13 mouse cellular contexts compared by ENCODE assay signal in the genomic region with DNA sequence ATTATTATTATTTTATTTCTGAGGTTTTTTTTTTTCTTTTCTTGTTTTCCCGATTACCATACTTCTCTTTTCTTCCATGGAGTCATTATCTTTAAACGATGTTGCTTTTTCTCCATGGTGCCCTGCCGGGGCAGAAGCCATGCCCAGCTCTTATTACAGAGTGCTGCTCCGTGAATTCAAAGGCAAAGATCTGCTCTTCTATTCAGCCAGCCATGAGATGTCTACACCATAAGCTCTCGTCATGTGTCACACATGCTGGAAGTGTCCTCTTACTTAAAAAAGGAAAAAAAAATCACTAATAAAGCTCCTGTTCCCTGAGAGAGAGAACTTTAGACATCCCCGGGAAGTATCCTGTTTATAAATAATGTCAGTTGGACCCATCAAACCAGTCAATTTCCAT.
DNase-seq lines count a peak whose midpoint lies in the region; ATAC-seq and TF ChIP-seq lines count a peak whose summit lies in the region.
"Had no signal": no experiment of that assay in that cellular context is flagged by ENCODE, and none has a peak within 500 bp of the region (broad histone marks: within the 10 kb centered on the region; RNA-seq: fewer than 3 reads in every experiment).

No protein-coding gene starts in this region.

- no peak for ATAC-seq in heart, embryonic 16.5 days (replicated peaks; ENCODE audit: extremely low read depth, insufficient read depth, low FRiP score)
- ATAC-seq in kidney, postnatal 0 days (replicated peaks; ENCODE audit: low FRiP score, low read depth): no peak
- ATAC-seq: CD4-positive, CD25-positive, alpha-beta regulatory T cell, adult 4 months; forebrain, embryonic 16.5 days had no signal

- no peak for TF ChIP-seq CTCF in gastrocnemius, adult 2 months (IDR thresholded peaks at IDR 0.05)
- TF ChIP-seq CTCF in kidney, postnatal 0 days (IDR thresholded peaks at IDR 0.05; ENCODE audit: low read depth): no peak

- no peak overlapping the region for H3K9ac ChIP-seq in heart, embryonic 16.5 days (ENCODE audit: low read length)
- H3K9ac ChIP-seq in kidney, postnatal 0 days (ENCODE audit: low read depth, low read length): no peak overlapping the region
- H3K9ac ChIP-seq: embryonic facial prominence, embryonic 12.5 days; limb, embryonic 12.5 days had no signal

- intact Hi-C loops in gastrocnemius, adult 2 months (cut with DNase I): loop anchor here (2.0 to 10.0 kb wide), 3 partner anchors 39 to 59 kb away; no protein-coding TSS in a partner anchor

- H3K27ac ChIP-seq in gastrocnemius, adult 2 months: peak overlapping the region; percentile 95
- H3K27ac ChIP-seq in heart, embryonic 16.5 days (ENCODE audit: low read length): peak overlapping the region; percentile 72
- peak overlapping the region; percentile 60 for H3K27ac ChIP-seq in kidney, postnatal 0 days
- peak overlapping the region; percentile 55 for H3K27ac ChIP-seq in brown adipose tissue, adult 24 weeks (replicated peaks; ENCODE audit: low read depth, low read length)
- H3K27ac ChIP-seq: limb, embryonic 12.5 days had no signal

- H3K36me3 ChIP-seq in heart, embryonic 16.5 days (ENCODE audit: control insufficient read depth, insufficient read depth): peaks cover 3% of the 10 kb centered on the region; the same call in 1 of the 2 replicates
- no peaks in the 10 kb centered on the region for H3K36me3 ChIP-seq in kidney, postnatal 0 days (ENCODE audit: insufficient read depth, low read length)

- H3K27me3 ChIP-seq in heart, embryonic 16.5 days (ENCODE audit: control insufficient read depth, insufficient read depth, low read length): no peaks in the 10 kb centered on the region
- H3K27me3 ChIP-seq in kidney, postnatal 0 days (ENCODE audit: insufficient read depth, low read length): no peaks in the 10 kb centered on the region
- H3K27me3 ChIP-seq: embryonic facial prominence, embryonic 12.5 days; limb, embryonic 12.5 days; Patski had no signal

- peaks cover 54% of the 10 kb centered on the region for H3K4me1 ChIP-seq in heart, embryonic 16.5 days (ENCODE audit: control insufficient read depth, insufficient read depth, low read length)
- H3K4me1 ChIP-seq in kidney, postnatal 0 days (replicated peaks; ENCODE audit: insufficient read depth, low read length): peaks cover 26% of the 10 kb centered on the region
- peaks cover 45% of the 10 kb centered on the region for H3K4me1 ChIP-seq in brown adipose tissue, adult 24 weeks (ENCODE audit: control insufficient read depth, insufficient read depth, insufficient read length, low read length)

- 69% methylated on average over 6 of the region's 6 CpGs for WGBS in heart, embryonic 16.5 days
- 42% methylated on average over 6 of the region's 6 CpGs for WGBS in kidney, postnatal 0 days

- no peak overlapping the region for H3K4me2 ChIP-seq in heart, embryonic 16.5 days (ENCODE audit: low read depth, low read length)
- no peak overlapping the region for H3K4me2 ChIP-seq in kidney, postnatal 0 days (ENCODE audit: low read length)
- H3K4me2 ChIP-seq: embryonic facial prominence, embryonic 12.5 days; limb, embryonic 12.5 days had no signal

- no peaks in the 10 kb centered on the region for H3K9me3 ChIP-seq in heart, embryonic 16.5 days (replicated peaks; ENCODE audit: control insufficient read depth, low read length)
- H3K9me3 ChIP-seq in kidney, postnatal 0 days (replicated peaks; ENCODE audit: low read length): no peaks in the 10 kb centered on the region
- H3K9me3 ChIP-seq: embryonic facial prominence, embryonic 12.5 days; limb, embryonic 12.5 days had no signal

- no peak for DNase-seq in gastrocnemius, adult 2 months
- DNase-seq in gastrocnemius, adult 8-10 months (ENCODE audit: low spot score in 2 of 2): no peak
- DNase-seq in heart, postnatal 4 days: no peak
- peak; percentile 54 for DNase-seq in kidney, postnatal 0 days (ENCODE audit: low spot score)
- no peak for DNase-seq in kidney, adult 11 months
- DNase-seq in layer of hippocampus, adult 11-12 months (ENCODE audit: low spot score): no peak

- H3K4me3 ChIP-seq in gastrocnemius, adult 2 months: peak overlapping the region; percentile 40
- H3K4me3 ChIP-seq in heart, embryonic 16.5 days (ENCODE audit: low read length): no peak overlapping the region
- no peak overlapping the region for H3K4me3 ChIP-seq in kidney, postnatal 0 days (replicated peaks; ENCODE audit: low read depth, low read length)
- no peak overlapping the region for H3K4me3 ChIP-seq in brown adipose tissue, adult 24 weeks (ENCODE audit: insufficient read depth, low read depth, low read length)
- H3K4me3 ChIP-seq: embryonic facial prominence, embryonic 12.5 days; limb, embryonic 12.5 days had no signal
